Mouse (Mus musculus) lung, adult 2 months (tissue): Measurements from ENCODE around the gene Olfr676.

Experiments used
- CTCF ChIP-seq: fragments of 200-500 bp; IDR thresholded peaks from 2 replicates; pipeline ENCODE4 v1.5.1; 2011; ENCODE audit warnings: mild to moderate bottlenecking, low read length, control low read depth; ENCODE audit not compliant: insufficient read depth
- POLR2A ChIP-seq: fragments of 200-500 bp; IDR thresholded peaks from 2 replicates; pipeline ENCODE4 v1.6.1; 2011; ENCODE audit warnings: low read depth, mild to moderate bottlenecking, control low read depth, low read length, borderline replicate concordance; ENCODE audit errors: extremely low read depth

DNA sequence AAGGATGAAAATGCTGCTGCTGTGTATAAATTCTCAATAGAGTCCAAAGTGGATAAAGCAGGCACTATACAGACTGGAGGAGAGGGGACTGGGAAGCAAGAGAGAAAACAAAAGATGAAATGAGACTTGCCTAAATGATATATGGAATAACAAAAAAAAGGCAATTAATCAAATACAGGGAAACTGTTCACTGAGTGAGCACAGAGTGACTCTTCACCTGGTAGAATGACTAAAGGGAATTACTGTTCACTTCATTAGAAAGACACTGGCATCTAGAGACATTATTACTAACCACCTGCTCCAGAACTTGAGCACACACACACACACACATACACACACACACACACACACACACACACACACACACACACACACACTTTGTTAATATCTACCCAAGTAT lies at the start of gene Olfr676:
- TF ChIP-seq CTCF = no peak
- no peak for TF ChIP-seq POLR2A
